Mouse (Mus musculus) midbrain, embryonic 16.5 days (tissue): ENCODE results near the gene Tns3. TPM values are rescaled to one million over a fixed set of nuclear protein-coding genes. Genes with fewer than 3 reads are reported as not detected.

ENCODE experiments used
- ATAC-seq: fragments of 200-750 bp; cut with Nextera tagmentation; 2 replicates; pipeline ENCODE4 v1.8.0; 2017; ENCODE audit warnings: moderate TSS enrichment
- H3K27ac ChIP-seq: fragments of 300-500 bp; sonication (generic); 2 replicates; pipeline ENCODE4 v1.5.1; 2014; ENCODE audit warnings: mild to moderate bottlenecking, low read length, mixed read lengths
- H3K27me3 ChIP-seq: fragments of 300-500 bp; sonication (generic); 2 replicates; pipeline ENCODE4 v1.6.1; 2014; ENCODE audit warnings: low read depth, low read length, mixed read lengths; ENCODE audit not compliant: control insufficient read depth, insufficient read depth
- H3K36me3 ChIP-seq: fragments of 300-500 bp; sonication (generic); 2 replicates; pipeline ENCODE4 v1.6.1; 2014; ENCODE audit warnings: mild to moderate bottlenecking, low read length, moderate library complexity, mixed read lengths; ENCODE audit not compliant: control insufficient read depth, insufficient read depth
- H3K4me1 ChIP-seq: fragments of 300-500 bp; sonication (generic); 2 replicates; pipeline ENCODE4 v1.6.1; 2014; ENCODE audit warnings: mild to moderate bottlenecking, low read length, mixed read lengths; ENCODE audit not compliant: control insufficient read depth, insufficient read depth
- H3K4me2 ChIP-seq: fragments of 300-500 bp; sonication (generic); 2 replicates; pipeline ENCODE4 v1.6.1; 2014; ENCODE audit warnings: mild to moderate bottlenecking, low read length, mixed read lengths
- H3K4me3 ChIP-seq: fragments of 300-500 bp; sonication (generic); 2 replicates; pipeline ENCODE4 v1.5.1; 2014; ENCODE audit warnings: low read depth, mild to moderate bottlenecking, low read length, moderate library complexity, mixed read lengths
- H3K9ac ChIP-seq: fragments of 300-500 bp; sonication (generic); 2 replicates; pipeline ENCODE4 v1.6.1; 2014; ENCODE audit warnings: low read depth, low read length, mixed read lengths
- H3K9me3 ChIP-seq: fragments of 300-500 bp; sonication (generic); replicated peaks from 2 replicates; pipeline ENCODE4 v1.6.1; 2014; ENCODE audit warnings: mild to moderate bottlenecking, low read length, mixed read lengths; ENCODE audit not compliant: control insufficient read depth, poor library complexity, severe bottlenecking
- WGBS: fragments of 180-500 bp; shearing (Covaris S2); extraction: QIAGEN DNeasy Blood & Tissue Kit; methylation state at CpG from one replicate; pipeline ENCODE4 v1.1.7; 2014; 5-methylcytosine and 5-hydroxymethylcytosine counted together
- polyA plus RNA-seq: library from polyadenylated mRNA; unstranded; fragments of >200 nt; fragmentation: Nextera tagmentation; extraction: Ambion mirVana; gene quantifications from 2 replicates; pipeline ENCODE4 v1.2.1, GENCODE M21; 2015

Gene Tns3
- polyA plus RNA-seq, 1 experiment from 2014 or later, result 5.3 TPM

DNA sequence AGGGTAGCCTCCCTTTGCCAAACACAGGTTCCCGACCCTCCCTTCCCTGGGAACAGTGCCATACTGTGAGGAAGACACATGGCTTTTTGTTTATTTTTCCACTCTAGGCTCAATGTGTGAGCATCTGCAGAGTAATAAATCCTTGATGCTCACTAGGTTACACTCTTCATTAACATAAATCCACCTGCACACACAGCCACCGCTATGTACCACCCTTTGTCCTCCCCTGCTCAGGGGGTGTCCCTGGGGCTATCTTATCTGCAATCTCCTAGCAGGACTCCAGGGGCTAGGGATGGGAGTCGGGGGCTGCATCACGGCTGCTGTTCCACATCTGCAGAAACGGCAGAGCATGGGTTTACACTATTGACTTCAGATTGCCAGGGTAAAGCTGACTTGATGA is 182.4 kb downstream of the Tns3 start:
- no peaks in the 10 kb centered on the region for H3K36me3 ChIP-seq
- no peaks in the 10 kb centered on the region for H3K9me3 ChIP-seq
- H3K4me3 ChIP-seq, result no peak overlapping the region
- H3K27ac ChIP-seq, result no peak overlapping the region; the same call in 1 of the 2 replicates
- no peaks in the 10 kb centered on the region for H3K4me1 ChIP-seq
- 67% methylated on average over 5 of the region's 5 CpGs for WGBS
- ATAC-seq, result no peak
- no peak overlapping the region for H3K4me2 ChIP-seq
- no peak overlapping the region for H3K9ac ChIP-seq
- no peaks in the 10 kb centered on the region for H3K27me3 ChIP-seq

DNA sequence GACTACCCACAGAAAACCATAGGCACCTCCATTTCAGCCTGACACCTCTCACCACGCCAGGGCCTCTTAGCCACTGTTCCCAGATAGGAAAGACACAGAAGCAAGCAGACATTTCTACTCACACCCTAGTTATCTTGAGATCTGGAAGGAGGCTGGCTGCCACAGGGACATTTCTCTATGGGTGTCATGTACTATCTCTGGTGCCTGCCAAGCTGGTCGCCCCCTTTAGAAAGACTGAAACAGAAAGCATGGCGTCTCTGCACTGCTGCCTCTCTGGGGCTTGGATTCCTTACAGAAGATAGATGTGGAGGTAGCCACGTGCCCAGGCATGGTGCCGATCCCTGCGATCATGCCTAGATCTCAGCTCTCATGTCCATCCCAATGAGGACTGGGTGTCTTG is 182.8 kb downstream of the Tns3 start:
- no peak overlapping the region for H3K27ac ChIP-seq

DNA sequence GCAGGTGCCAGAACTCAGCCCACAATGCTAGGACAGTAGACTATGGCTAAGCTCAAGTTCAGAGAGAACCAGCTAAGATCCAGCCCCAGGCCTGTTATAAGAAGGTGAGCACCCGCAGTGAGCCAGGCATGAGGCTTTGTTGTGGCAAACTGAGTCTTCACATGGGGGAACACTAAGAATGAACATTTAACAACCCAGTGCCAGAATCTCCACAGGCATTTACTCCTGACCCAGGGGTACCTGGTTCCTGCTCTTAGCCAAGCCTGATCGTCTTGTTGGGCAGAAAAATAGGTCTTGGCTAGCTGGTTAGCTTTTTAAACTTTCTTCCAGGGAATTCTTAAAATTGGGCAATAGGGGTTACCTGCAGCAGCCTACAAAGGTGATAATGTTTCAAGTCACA is 184.5 kb downstream of the Tns3 start:
- ATAC-seq, result no peak
- Histone ChIP-seq H3K36me3 (no peaks in the 10 kb centered on the region), H3K27ac (no peak overlapping the region), H3K27me3 (no peaks in the 10 kb centered on the region), H3K4me3 (no peak overlapping the region), H3K9ac (no peak overlapping the region), H3K9me3 (no peaks in the 10 kb centered on the region), H3K4me1 (no peaks in the 10 kb centered on the region), H3K4me2 (no peak overlapping the region)
- WGBS, result 85% methylated on average over 2 of the region's 2 CpGs

More for the DNA sequence above, 182.8 kb downstream of the Tns3 start:
- H3K9ac ChIP-seq, result no peak overlapping the region
- no peak overlapping the region for H3K4me3 ChIP-seq
- H3K4me1 ChIP-seq, result no peaks in the 10 kb centered on the region
- ATAC-seq, result no peak
- H3K36me3 ChIP-seq, result no peaks in the 10 kb centered on the region
- H3K9me3 ChIP-seq, result no peaks in the 10 kb centered on the region
- no peak overlapping the region for H3K4me2 ChIP-seq
- 94% methylated on average over 6 of the region's 6 CpGs for WGBS
- H3K27me3 ChIP-seq, result no peaks in the 10 kb centered on the region

DNA sequence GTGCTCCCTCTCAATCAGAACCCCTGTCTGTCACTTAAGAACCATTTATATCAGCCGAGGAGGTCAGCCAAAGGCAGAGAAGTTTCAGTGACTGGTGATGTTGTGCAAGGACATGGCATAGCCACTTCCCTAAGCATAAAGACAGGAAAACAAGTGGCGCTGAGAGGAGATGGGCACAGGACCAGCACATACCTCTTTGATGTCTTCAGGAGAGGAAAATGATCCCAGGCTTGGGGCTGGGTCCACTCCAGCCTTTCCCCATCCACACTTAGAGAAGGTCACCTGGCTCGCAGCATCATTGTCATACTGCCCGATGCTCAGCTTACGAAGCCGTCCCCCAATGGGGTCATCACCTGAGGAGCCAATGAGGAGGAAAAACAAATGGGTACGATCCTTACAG is 185.0 kb downstream of the Tns3 start:
- H3K9ac ChIP-seq, result no peak overlapping the region
- ATAC-seq, result no peak
- 98% methylated on average over 7 of the region's 7 CpGs for WGBS
- no peak overlapping the region for H3K27ac ChIP-seq
- H3K4me2 ChIP-seq, result no peak overlapping the region
- H3K4me1 ChIP-seq, result no peaks in the 10 kb centered on the region
- no peak overlapping the region for H3K4me3 ChIP-seq
- H3K9me3 ChIP-seq, result no peaks in the 10 kb centered on the region
- H3K36me3 ChIP-seq, result no peaks in the 10 kb centered on the region
- H3K27me3 ChIP-seq, result no peaks in the 10 kb centered on the region

DNA sequence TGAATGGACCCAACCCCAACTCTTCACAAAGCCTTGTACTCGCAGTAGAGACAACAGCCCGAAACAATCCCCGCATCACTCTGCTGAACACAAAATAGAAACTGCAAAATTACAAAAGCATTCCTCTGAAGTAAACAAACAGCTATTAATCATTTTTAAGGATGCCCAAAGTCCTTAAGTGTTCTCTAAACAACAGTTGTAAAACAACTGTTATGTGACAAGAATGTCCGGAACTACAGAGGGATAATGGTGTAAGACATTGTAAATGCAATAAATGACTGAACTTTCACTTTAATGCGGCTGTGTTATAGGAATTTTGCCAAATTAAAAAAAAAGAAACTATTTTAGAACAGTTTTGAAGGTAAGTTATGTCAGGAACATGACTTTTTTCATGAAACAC is 190.7 kb downstream of the Tns3 start:
- no peaks in the 10 kb centered on the region for H3K9me3 ChIP-seq
- H3K4me1 ChIP-seq, result no peaks in the 10 kb centered on the region
- no peak for ATAC-seq
- H3K27me3 ChIP-seq, result no peaks in the 10 kb centered on the region
- no peak overlapping the region for H3K27ac ChIP-seq
- no peak overlapping the region for H3K9ac ChIP-seq
- H3K4me2 ChIP-seq, result no peak overlapping the region
- WGBS, result 89% methylated on average over 5 of the region's 5 CpGs
- H3K4me3 ChIP-seq, result no peak overlapping the region
- H3K36me3 ChIP-seq, result no peaks in the 10 kb centered on the region

DNA sequence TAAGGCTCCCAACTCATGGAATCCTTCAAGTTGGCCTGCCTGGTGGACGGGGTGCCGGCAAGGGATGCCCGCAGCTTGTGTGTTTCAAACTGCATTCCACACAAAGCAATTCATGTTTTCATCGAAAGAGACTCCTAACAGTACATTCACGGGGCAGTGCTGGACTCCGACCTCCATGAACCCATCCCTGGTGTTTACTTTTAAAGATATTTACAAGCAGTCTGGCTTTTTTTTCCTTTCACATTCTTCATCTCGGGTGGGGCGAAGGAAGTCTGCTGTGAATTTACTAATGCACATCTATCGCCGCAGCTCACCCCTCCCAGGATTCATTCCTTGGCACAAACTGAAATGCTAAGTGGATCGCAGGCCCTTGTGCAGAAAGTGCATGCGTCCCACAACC is 191.9 kb downstream of the Tns3 start:
- H3K4me2 ChIP-seq, result no peak overlapping the region
- ATAC-seq, result no peak
- no peak overlapping the region for H3K9ac ChIP-seq
- H3K9me3 ChIP-seq, result no peaks in the 10 kb centered on the region
- peaks cover 8% of the 10 kb centered on the region; the same call in 1 of the 2 replicates for H3K4me1 ChIP-seq
- H3K36me3 ChIP-seq, result no peaks in the 10 kb centered on the region
- no peak overlapping the region for H3K4me3 ChIP-seq
- no peaks in the 10 kb centered on the region for H3K27me3 ChIP-seq
- H3K27ac ChIP-seq, result no peak overlapping the region
- 89% methylated on average over 12 of the region's 12 CpGs for WGBS

DNA sequence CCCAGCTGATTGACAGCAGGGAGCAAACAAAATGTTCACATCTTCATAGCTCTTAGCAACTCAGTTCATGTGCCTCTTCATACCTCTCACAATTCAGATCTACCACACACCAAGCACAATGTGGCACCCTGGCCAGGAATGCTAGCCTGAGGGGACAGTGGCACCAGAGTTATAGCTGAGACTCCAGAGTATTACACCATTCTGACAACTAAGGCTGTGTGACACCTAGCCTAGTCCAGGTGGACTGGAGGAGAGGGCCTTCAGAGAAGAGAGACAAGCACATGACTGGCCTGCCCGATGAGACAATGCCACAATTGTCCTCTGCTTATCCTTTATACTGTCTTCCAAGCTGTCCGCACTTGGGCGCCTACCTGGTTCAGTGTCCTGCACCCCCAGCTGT is 192.8 kb downstream of the Tns3 start:
- ATAC-seq, result no peak
- WGBS, result 93% methylated on average over 3 of the region's 3 CpGs

DNA sequence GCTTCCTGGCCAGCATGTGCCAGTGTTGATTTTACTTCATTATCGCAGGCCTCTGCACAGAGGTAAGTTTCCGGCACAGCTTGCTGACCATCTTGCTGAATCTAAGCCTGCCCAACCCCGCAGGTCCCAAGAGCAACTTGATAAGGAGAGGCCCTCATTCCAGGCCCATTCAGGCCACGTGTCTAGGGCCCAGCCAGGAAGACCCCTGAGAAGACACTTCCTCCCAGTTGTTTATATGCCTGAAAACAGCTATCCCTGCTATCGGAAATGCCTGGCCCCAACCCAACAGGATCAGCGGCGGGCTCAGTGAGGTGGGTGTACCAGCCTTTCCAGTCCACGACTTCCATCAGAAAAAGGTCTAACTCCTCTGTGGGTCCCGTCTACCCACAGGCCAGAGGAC is 194.8 kb downstream of the Tns3 start:
- no peaks in the 10 kb centered on the region for H3K27me3 ChIP-seq
- 81% methylated on average over 9 of the region's 9 CpGs for WGBS

More for the DNA sequence above, 192.8 kb downstream of the Tns3 start:
- H3K4me2 ChIP-seq, result no peak overlapping the region
- no peaks in the 10 kb centered on the region for H3K36me3 ChIP-seq
- no peak overlapping the region for H3K4me3 ChIP-seq
- H3K9me3 ChIP-seq, result no peaks in the 10 kb centered on the region
- H3K27ac ChIP-seq, result no peak overlapping the region
- H3K4me1 ChIP-seq, result peaks cover 9% of the 10 kb centered on the region; the same call in 1 of the 2 replicates
- no peaks in the 10 kb centered on the region for H3K27me3 ChIP-seq
- H3K9ac ChIP-seq, result no peak overlapping the region

DNA sequence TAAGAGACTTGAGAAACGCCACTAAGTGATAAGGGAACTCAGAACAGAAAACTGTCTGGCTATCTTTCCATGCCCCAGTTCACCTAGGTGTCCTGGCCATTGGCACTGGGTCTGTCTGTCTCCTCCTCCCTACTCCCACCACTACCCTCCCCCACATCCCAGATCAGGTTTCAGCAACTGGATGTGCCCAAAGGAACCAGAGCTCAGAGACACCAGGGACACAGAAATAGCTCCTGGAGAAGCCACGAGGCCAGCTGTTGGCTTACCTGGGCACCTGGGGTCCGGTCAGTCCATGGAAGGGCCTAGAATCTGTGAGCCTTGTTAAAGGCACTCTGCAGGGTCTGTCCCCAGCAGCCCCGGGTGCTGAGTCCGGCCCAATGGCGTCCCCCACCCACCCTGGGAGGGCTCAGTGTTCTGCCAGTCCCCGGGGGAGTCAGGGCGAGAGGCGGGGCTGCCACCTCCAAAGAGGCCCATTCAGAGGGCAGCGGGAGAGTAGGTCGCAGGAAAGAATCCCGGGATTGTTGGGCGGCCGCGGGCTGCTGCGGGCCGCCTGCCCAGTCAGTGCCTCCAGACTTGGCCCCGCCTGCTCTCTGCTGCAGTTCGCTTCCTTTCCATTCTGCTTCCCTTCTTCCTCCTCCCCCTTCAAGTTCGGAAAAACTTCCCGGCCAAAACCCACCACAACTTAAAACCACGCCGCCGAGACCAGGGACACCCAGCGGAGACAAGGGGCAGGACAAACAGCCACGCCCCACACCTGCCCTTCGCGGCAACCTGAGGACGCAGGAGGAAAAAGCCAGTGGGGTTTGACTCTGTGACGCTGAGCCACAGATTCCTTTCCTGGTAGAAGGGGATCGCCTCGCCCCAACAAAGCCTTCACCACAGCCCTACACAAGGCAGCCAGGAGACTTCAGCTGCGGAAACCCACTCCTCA is 195.9 kb downstream of the Tns3 start:
- peak overlapping the region; percentile 71 for H3K9ac ChIP-seq
- H3K36me3 ChIP-seq, result no peaks in the 10 kb centered on the region
- no peaks in the 10 kb centered on the region for H3K27me3 ChIP-seq
- H3K9me3 ChIP-seq, result no peaks in the 10 kb centered on the region
- H3K4me2 ChIP-seq, result peak overlapping the region; percentile 92
- ATAC-seq, result peak; percentile 88
- H3K4me1 ChIP-seq, result peaks cover 9% of the 10 kb centered on the region; the same call in 1 of the 2 replicates
- 1% methylated on average over 33 of the region's 33 CpGs for WGBS
- H3K4me3 ChIP-seq, result peak overlapping the region; percentile 46
- peak overlapping the region; percentile 66 for H3K27ac ChIP-seq

More for the DNA sequence above, 194.8 kb downstream of the Tns3 start:
- Histone ChIP-seq H3K9ac (no peak overlapping the region), H3K4me1 (peaks cover 9% of the 10 kb centered on the region; the same call in 1 of the 2 replicates), H3K27ac (no peak overlapping the region), H3K9me3 (no peaks in the 10 kb centered on the region), H3K4me2 (no peak overlapping the region), H3K36me3 (no peaks in the 10 kb centered on the region), H3K4me3 (no peak overlapping the region)
- ATAC-seq, result no peak
